Mouse (Mus musculus) liver, adult 2 months (tissue): ENCODE data around the gene Mapk11.

Experiments used
- CTCF ChIP-seq: fragments of 200-500 bp; IDR thresholded peaks from 2 replicates; pipeline ENCODE4 v1.5.1; 2011; ENCODE audit warnings: low read depth, low read length, control low read depth
- POLR2A ChIP-seq: fragments of 200-500 bp; IDR thresholded peaks from 2 replicates; pipeline ENCODE4 v1.6.1; 2011; ENCODE audit warnings: low read length, control low read depth; ENCODE audit not compliant: insufficient read depth; ENCODE audit errors: extremely low read depth

GRCm38 (mm10) chr15:89150041-89150390 lies 588 bp upstream of the Mapk11 start:
- no peak for TF ChIP-seq CTCF
- no peak for TF ChIP-seq POLR2A
